Mouse (Mus musculus): ENCODE results near the gene Olfr92. TPM values are rescaled to one million over a fixed set of nuclear protein-coding genes. Genes with fewer than 3 reads are reported as not detected.

Gene Olfr92
- polyA plus RNA-seq (2014; fragmentation: Illumina TruSeq; extraction: RNeasy Lipid Tissue Mini Kit (QIAGEN cat#74804); ENCODE audit: low read depth, low replicate concordance) = not detected

GRCm38 (mm10) chr17:37119988-37120387 is at the start of gene Olfr92:
Gene Olfr92 (minus strand): TSS chr17:37120088.

GRCm38 (mm10) chr17:37161394-37161793 is 41.5 kb upstream of the Olfr92 start, which contains the start of gene Olfr93:
Gene Olfr93 (minus strand): TSS chr17:37161494.

GRCm38 (mm10) chr17:37098178-37098577 is 21.7 kb downstream of the Olfr92 start, which contains the start of gene Olfr91:
Gene Olfr91 (minus strand): TSS chr17:37098278.

GRCm38 (mm10) chr17:37088399-37088798 is 31.5 kb downstream of the Olfr92 start, which contains the start of gene Olfr90:
Gene Olfr90 (minus strand): TSS chr17:37088499.

Other genes with a start within 250 kb of the Olfr92 start
- gene Trim40, start 230.0 kb downstream of the Olfr92 start, polyA plus RNA-seq (2014; fragmentation: Illumina TruSeq; extraction: RNeasy Lipid Tissue Mini Kit (QIAGEN cat#74804); ENCODE audit: low read depth, low replicate concordance) = 0.29 TPM
- gene Trim31, start 222.0 kb downstream of the Olfr92 start, polyA plus RNA-seq (2014; fragmentation: Illumina TruSeq; extraction: RNeasy Lipid Tissue Mini Kit (QIAGEN cat#74804); ENCODE audit: low read depth, low replicate concordance) = not detected
- 0.52 TPM for gene Rnf39, start 177.2 kb downstream of the Olfr92 start, polyA plus RNA-seq (2014; fragmentation: Illumina TruSeq; extraction: RNeasy Lipid Tissue Mini Kit (QIAGEN cat#74804); ENCODE audit: low read depth, low replicate concordance)
- 96.5 TPM for gene Ppp1r11, start 168.3 kb downstream of the Olfr92 start, polyA plus RNA-seq (2014; fragmentation: Illumina TruSeq; extraction: RNeasy Lipid Tissue Mini Kit (QIAGEN cat#74804); ENCODE audit: low read depth, low replicate concordance)
- 44.0 TPM for gene Znrd1, start 161.5 kb downstream of the Olfr92 start, polyA plus RNA-seq (2014; fragmentation: Illumina TruSeq; extraction: RNeasy Lipid Tissue Mini Kit (QIAGEN cat#74804); ENCODE audit: low read depth, low replicate concordance)
- 29.8 TPM for gene Znrd1as, start 161.5 kb downstream of the Olfr92 start, polyA plus RNA-seq (2014; fragmentation: Illumina TruSeq; extraction: RNeasy Lipid Tissue Mini Kit (QIAGEN cat#74804); ENCODE audit: low read depth, low replicate concordance)
- 1.2 TPM for gene 2410137M14Rik, start 138.9 kb downstream of the Olfr92 start, polyA plus RNA-seq (2014; fragmentation: Illumina TruSeq; extraction: RNeasy Lipid Tissue Mini Kit (QIAGEN cat#74804); ENCODE audit: low read depth, low replicate concordance)
- 0.55 TPM for gene H2-M5, start 130.6 kb downstream of the Olfr92 start, polyA plus RNA-seq (2014; fragmentation: Illumina TruSeq; extraction: RNeasy Lipid Tissue Mini Kit (QIAGEN cat#74804); ENCODE audit: low read depth, low replicate concordance)
- gene Zfp57, start 118.9 kb downstream of the Olfr92 start, polyA plus RNA-seq (2014; fragmentation: Illumina TruSeq; extraction: RNeasy Lipid Tissue Mini Kit (QIAGEN cat#74804); ENCODE audit: low read depth, low replicate concordance) = 3.7 TPM
- gene Mog, start 96.7 kb downstream of the Olfr92 start, polyA plus RNA-seq (2014; fragmentation: Illumina TruSeq; extraction: RNeasy Lipid Tissue Mini Kit (QIAGEN cat#74804); ENCODE audit: low read depth, low replicate concordance) = not detected
- gene Gabbr1, start 74.1 kb downstream of the Olfr92 start, polyA plus RNA-seq (2014; fragmentation: Illumina TruSeq; extraction: RNeasy Lipid Tissue Mini Kit (QIAGEN cat#74804); ENCODE audit: low read depth, low replicate concordance) = 13.1 TPM
- not detected for gene Olfr90, start 31.6 kb downstream of the Olfr92 start, polyA plus RNA-seq (2014; fragmentation: Illumina TruSeq; extraction: RNeasy Lipid Tissue Mini Kit (QIAGEN cat#74804); ENCODE audit: low read depth, low replicate concordance)
- not detected for gene Olfr91, start 21.8 kb downstream of the Olfr92 start, polyA plus RNA-seq (2014; fragmentation: Illumina TruSeq; extraction: RNeasy Lipid Tissue Mini Kit (QIAGEN cat#74804); ENCODE audit: low read depth, low replicate concordance)
- not detected for gene Olfr93, start 41.4 kb upstream of the Olfr92 start, polyA plus RNA-seq (2014; fragmentation: Illumina TruSeq; extraction: RNeasy Lipid Tissue Mini Kit (QIAGEN cat#74804); ENCODE audit: low read depth, low replicate concordance)
- gene Ubd, start 73.8 kb upstream of the Olfr92 start, polyA plus RNA-seq (2014; fragmentation: Illumina TruSeq; extraction: RNeasy Lipid Tissue Mini Kit (QIAGEN cat#74804); ENCODE audit: low read depth, low replicate concordance) = not detected
- not detected for gene Olfr94, start 80.9 kb upstream of the Olfr92 start, polyA plus RNA-seq (2014; fragmentation: Illumina TruSeq; extraction: RNeasy Lipid Tissue Mini Kit (QIAGEN cat#74804); ENCODE audit: low read depth, low replicate concordance)
- not detected for gene Olfr95, start 93.0 kb upstream of the Olfr92 start, polyA plus RNA-seq (2014; fragmentation: Illumina TruSeq; extraction: RNeasy Lipid Tissue Mini Kit (QIAGEN cat#74804); ENCODE audit: low read depth, low replicate concordance)
- gene Olfr96, start 100.1 kb upstream of the Olfr92 start, polyA plus RNA-seq (2014; fragmentation: Illumina TruSeq; extraction: RNeasy Lipid Tissue Mini Kit (QIAGEN cat#74804); ENCODE audit: low read depth, low replicate concordance) = not detected
- not detected for gene Olfr97, start 117.2 kb upstream of the Olfr92 start, polyA plus RNA-seq (2014; fragmentation: Illumina TruSeq; extraction: RNeasy Lipid Tissue Mini Kit (QIAGEN cat#74804); ENCODE audit: low read depth, low replicate concordance)
- not detected for gene Olfr98, start 143.7 kb upstream of the Olfr92 start, polyA plus RNA-seq (2014; fragmentation: Illumina TruSeq; extraction: RNeasy Lipid Tissue Mini Kit (QIAGEN cat#74804); ENCODE audit: low read depth, low replicate concordance)
- gene H2-M3, start 150.1 kb upstream of the Olfr92 start, polyA plus RNA-seq (2014; fragmentation: Illumina TruSeq; extraction: RNeasy Lipid Tissue Mini Kit (QIAGEN cat#74804); ENCODE audit: low read depth, low replicate concordance) = 6.0 TPM
- gene Olfr99, start 163.4 kb upstream of the Olfr92 start, polyA plus RNA-seq (2014; fragmentation: Illumina TruSeq; extraction: RNeasy Lipid Tissue Mini Kit (QIAGEN cat#74804); ENCODE audit: low read depth, low replicate concordance) = not detected
- gene Olfr101, start 184.2 kb upstream of the Olfr92 start, polyA plus RNA-seq (2014; fragmentation: Illumina TruSeq; extraction: RNeasy Lipid Tissue Mini Kit (QIAGEN cat#74804); ENCODE audit: low read depth, low replicate concordance) = not detected
- not detected for gene Olfr102, start 197.0 kb upstream of the Olfr92 start, polyA plus RNA-seq (2014; fragmentation: Illumina TruSeq; extraction: RNeasy Lipid Tissue Mini Kit (QIAGEN cat#74804); ENCODE audit: low read depth, low replicate concordance)
- gene Olfr103, start 219.6 kb upstream of the Olfr92 start, polyA plus RNA-seq (2014; fragmentation: Illumina TruSeq; extraction: RNeasy Lipid Tissue Mini Kit (QIAGEN cat#74804); ENCODE audit: low read depth, low replicate concordance) = not detected
- gene Olfr104-ps, start 239.5 kb upstream of the Olfr92 start, polyA plus RNA-seq (2014; fragmentation: Illumina TruSeq; extraction: RNeasy Lipid Tissue Mini Kit (QIAGEN cat#74804); ENCODE audit: low read depth, low replicate concordance) = not detected